Mouse (Mus musculus) stomach, postnatal 0 days (tissue): ENCODE measurements around the gene 7530416G11Rik.

Source experiments
- CTCF ChIP-seq: IDR thresholded peaks from 2 replicates; pipeline ENCODE4 v1.5.1; 2016; ENCODE audit warnings: antibody characterized with exemption, low read depth, mild to moderate bottlenecking, moderate library complexity
- EP300 ChIP-seq: optimal IDR thresholded peaks from 2 replicates; pipeline ENCODE3; 2016; ENCODE audit warnings: antibody characterized with exemption

DNA sequence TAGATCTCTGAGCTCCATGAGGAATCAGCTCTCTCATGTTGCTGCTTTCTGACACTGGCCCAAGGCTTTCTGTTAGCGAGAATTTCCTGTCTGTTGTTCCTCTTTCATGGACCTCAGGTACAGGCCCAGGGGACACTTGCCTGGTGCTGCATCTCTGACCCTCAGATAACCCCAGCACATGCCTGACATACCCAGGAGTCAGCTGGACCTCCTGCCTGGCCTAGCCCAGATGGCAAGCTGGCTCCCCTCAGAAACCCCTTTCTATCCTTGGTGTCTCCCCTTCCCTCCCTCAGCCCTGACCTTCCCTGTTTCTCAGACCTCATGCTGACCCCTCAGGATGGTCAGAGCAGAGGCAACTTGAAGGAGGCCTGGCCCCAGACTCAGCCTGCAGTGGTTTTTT is 3.7 kb upstream of the 7530416G11Rik start:
- no peak for TF ChIP-seq EP300
- TF ChIP-seq CTCF, result no peak
